Mouse (Mus musculus): Measurements from ENCODE around the gene Lgi1. TPM values are rescaled to one million over a fixed set of nuclear protein-coding genes. Genes with fewer than 3 reads are reported as not detected.

Gene Lgi1
- polyA plus RNA-seq, 1 experiment, result 160 TPM

DNA sequence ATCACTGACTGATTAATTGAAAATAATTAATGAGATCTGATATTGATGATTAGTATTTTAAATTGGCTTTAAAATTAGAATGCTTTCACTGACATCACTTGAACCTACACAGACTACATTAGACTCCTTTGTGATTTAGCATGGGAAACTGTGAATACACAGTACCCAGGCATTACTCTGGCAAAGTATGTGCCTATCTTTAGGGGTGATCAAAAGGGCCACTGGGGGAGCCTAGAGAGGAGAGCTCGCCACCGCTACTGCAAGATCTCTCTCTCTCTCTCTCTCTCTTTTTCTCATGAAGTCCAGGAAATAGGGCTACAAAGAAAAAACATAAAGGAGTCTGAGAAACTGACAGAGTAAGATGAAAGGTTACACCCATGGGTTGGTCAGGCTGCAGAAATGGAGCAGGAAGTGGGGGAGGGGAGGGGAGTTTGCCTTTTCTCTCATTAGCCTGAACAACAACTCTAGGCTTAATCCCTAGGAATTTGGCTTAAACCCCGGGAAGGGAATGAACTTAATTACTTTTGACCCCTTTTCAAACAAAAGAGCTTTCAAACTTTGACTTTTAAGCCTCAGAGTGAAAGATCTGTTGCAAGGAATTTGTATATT lies 33.8 kb downstream of the Lgi1 start:
- H3K27ac ChIP-seq (ENCODE audit: control insufficient read depth, insufficient read depth, low read depth, low read length, poor library complexity), result no peak overlapping the region
- TF ChIP-seq CTCF (IDR thresholded peaks at IDR 0.05; ENCODE audit: control insufficient read depth, insufficient read depth, low read length), result no peak
- TF ChIP-seq POLR2A (IDR thresholded peaks at IDR 0.05; ENCODE audit: borderline replicate concordance, control insufficient read depth, low read depth, low read length), result no peak
- 43% methylated on average over 3 of the region's 3 CpGs for WGBS
- no peak overlapping the region for H3K4me3 ChIP-seq (replicated peaks; ENCODE audit: control insufficient read depth, low read depth, low read length)
- H3K4me1 ChIP-seq (ENCODE audit: control insufficient read depth, insufficient read depth, low read length), result no peaks in the 10 kb centered on the region

DNA sequence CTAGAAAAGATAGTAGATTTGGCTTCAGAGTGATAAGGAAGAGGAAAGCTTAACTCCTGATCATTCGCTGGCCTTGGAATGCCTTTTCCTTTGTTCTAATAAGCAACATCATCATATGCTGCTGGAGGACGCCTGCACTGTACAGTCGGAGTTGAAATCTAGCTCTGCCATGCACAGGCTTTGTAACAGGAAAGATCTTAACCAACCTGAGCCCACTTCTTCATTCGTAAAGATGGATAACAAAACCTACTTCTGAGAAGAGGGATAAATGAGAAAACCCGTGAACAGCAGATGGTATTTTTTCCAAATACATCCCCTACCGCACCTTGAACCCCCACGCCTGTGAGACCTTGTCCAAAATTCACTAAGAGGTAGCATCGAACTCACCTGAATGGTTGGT lies 43.8 kb downstream of the Lgi1 start:
- Histone ChIP-seq H3K4me3 (replicated peaks; ENCODE audit: control insufficient read depth, low read depth, low read length) (no peak overlapping the region), H3K4me1 (ENCODE audit: control insufficient read depth, insufficient read depth, low read length) (no peaks in the 10 kb centered on the region), H3K27ac (ENCODE audit: control insufficient read depth, insufficient read depth, low read depth, low read length, poor library complexity) (no peak overlapping the region)
- TF ChIP-seq CTCF (IDR thresholded peaks at IDR 0.05; ENCODE audit: control insufficient read depth, insufficient read depth, low read length) (no peak), POLR2A (IDR thresholded peaks at IDR 0.05; ENCODE audit: borderline replicate concordance, control insufficient read depth, low read depth, low read length) (no peak)
- 81% methylated on average over 8 of the region's 8 CpGs for WGBS

DNA sequence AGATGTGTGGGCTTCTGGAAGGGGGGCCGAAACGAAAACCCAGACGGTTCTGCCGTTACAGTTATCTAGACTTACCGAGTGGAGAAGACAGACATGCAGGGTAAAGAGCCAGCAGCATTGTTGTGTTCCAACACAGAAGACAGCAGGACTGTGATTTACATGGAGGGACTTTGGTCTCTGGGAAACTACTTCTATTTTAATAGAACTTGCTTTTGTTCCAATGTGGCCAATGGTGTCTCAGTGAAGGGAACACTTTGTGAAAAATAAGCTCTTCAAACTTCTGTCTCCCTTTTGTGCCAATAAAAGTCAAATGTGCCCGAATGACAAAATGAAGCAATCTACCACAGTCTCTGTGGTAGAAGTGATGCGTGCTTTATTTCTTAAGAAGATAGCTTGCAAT lies 50.8 kb downstream of the Lgi1 start:
- Histone ChIP-seq H3K27ac (ENCODE audit: control insufficient read depth, insufficient read depth, low read depth, low read length, poor library complexity) (no peak overlapping the region), H3K4me1 (ENCODE audit: control insufficient read depth, insufficient read depth, low read length) (no peaks in the 10 kb centered on the region), H3K4me3 (replicated peaks; ENCODE audit: control insufficient read depth, low read depth, low read length) (no peak overlapping the region)
- TF ChIP-seq CTCF (IDR thresholded peaks at IDR 0.05; ENCODE audit: control insufficient read depth, insufficient read depth, low read length) (no peak), POLR2A (IDR thresholded peaks at IDR 0.05; ENCODE audit: borderline replicate concordance, control insufficient read depth, low read depth, low read length) (no peak)
- 80% methylated on average over 7 of the region's 7 CpGs for WGBS

DNA sequence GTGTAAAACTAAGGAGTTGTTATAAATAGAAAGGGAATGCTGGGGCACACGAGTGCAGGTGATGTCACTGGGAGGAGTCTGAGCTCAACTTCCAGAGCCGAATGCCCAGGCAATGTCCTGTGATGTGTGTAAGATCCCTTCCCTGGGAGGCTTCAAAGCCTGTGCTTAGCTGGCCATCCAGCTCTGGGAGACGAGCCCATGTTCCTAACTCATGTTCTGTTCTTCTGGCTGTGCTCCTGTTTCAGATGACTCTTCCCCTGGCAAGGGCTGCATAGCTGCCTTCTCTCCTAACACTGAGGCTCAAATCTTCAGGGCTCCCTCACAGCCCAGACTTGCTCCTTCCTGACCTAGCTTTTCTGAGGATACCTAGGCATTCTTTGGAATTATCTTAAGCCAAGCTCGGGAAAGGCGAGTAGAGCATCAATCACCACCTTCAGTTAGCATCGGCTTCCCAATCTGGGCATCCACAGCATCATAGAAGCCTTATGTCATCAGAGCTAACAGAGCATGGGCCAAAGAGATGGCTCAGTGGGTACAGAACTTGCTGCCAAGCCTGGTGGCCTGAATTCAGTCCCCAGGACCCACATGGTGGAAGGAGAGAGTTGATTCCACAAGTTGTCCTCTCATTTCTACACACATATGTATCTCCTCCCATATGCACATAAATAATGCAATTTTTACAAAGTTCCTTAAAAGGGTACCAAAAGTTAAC lies 52.4 kb downstream of the Lgi1 start:
- 73% methylated on average over 6 of the region's 6 CpGs for WGBS
- TF ChIP-seq POLR2A (IDR thresholded peaks at IDR 0.05; ENCODE audit: borderline replicate concordance, control insufficient read depth, low read depth, low read length) (no peak), CTCF (IDR thresholded peaks at IDR 0.05; ENCODE audit: control insufficient read depth, insufficient read depth, low read length) (no peak)
- H3K4me1 ChIP-seq (ENCODE audit: control insufficient read depth, insufficient read depth, low read length), result no peaks in the 10 kb centered on the region
- no peak overlapping the region for H3K27ac ChIP-seq (ENCODE audit: control insufficient read depth, insufficient read depth, low read depth, low read length, poor library complexity)
- H3K4me3 ChIP-seq (replicated peaks; ENCODE audit: control insufficient read depth, low read depth, low read length), result no peak overlapping the region

DNA sequence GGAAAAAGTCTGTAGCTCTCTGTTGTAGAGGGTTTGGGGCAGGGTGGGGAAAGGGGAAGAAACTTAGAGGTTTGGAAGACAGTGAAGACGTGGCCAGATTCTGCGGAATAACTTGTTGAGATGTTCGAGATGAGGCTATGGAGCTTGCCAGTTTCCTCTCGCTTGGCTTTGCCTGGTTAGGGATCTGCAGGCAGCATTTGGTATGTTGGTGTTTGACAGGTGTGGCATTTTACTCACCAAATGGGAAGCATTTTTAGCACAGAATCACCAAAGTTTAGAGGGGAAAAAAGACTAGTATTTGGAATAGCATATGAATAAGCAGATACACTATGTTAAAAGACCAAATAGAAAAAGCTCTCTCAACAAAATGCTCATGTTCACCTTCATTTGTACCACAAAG lies 54.0 kb downstream of the Lgi1 start:
- Histone ChIP-seq H3K27ac (ENCODE audit: control insufficient read depth, insufficient read depth, low read depth, low read length, poor library complexity) (no peak overlapping the region), H3K4me3 (replicated peaks; ENCODE audit: control insufficient read depth, low read depth, low read length) (no peak overlapping the region), H3K4me1 (ENCODE audit: control insufficient read depth, insufficient read depth, low read length) (no peaks in the 10 kb centered on the region)
- no peak for TF ChIP-seq CTCF (IDR thresholded peaks at IDR 0.05; ENCODE audit: control insufficient read depth, insufficient read depth, low read length)
- TF ChIP-seq POLR2A (IDR thresholded peaks at IDR 0.05; ENCODE audit: borderline replicate concordance, control insufficient read depth, low read depth, low read length), result no peak
- WGBS, result 76% methylated on average over 4 of the region's 4 CpGs

DNA sequence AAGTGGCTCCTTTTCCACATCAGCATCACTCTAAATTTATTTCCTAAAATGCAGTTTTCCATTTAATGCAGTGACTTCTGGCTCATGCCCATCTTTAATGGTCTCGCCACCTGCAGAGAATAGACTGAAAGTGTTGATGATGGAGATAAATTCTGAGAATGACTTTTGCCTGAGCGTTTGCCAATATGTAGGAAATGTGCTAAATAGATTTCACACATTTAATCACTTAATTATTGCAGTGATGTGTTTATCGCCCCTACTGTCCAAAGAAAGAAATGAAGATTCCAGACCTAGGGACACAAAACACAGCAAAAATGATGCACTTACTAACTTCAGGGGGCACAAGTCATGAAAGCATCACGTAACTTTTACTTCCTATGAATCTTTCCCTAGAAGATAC lies 54.8 kb downstream of the Lgi1 start:
- TF ChIP-seq CTCF (IDR thresholded peaks at IDR 0.05; ENCODE audit: control insufficient read depth, insufficient read depth, low read length) (no peak), POLR2A (IDR thresholded peaks at IDR 0.05; ENCODE audit: borderline replicate concordance, control insufficient read depth, low read depth, low read length) (no peak)
- Histone ChIP-seq H3K4me1 (ENCODE audit: control insufficient read depth, insufficient read depth, low read length) (no peaks in the 10 kb centered on the region), H3K27ac (ENCODE audit: control insufficient read depth, insufficient read depth, low read depth, low read length, poor library complexity) (no peak overlapping the region), H3K4me3 (replicated peaks; ENCODE audit: control insufficient read depth, low read depth, low read length) (no peak overlapping the region)
- WGBS, result 72% methylated on average over 4 of the region's 4 CpGs

DNA sequence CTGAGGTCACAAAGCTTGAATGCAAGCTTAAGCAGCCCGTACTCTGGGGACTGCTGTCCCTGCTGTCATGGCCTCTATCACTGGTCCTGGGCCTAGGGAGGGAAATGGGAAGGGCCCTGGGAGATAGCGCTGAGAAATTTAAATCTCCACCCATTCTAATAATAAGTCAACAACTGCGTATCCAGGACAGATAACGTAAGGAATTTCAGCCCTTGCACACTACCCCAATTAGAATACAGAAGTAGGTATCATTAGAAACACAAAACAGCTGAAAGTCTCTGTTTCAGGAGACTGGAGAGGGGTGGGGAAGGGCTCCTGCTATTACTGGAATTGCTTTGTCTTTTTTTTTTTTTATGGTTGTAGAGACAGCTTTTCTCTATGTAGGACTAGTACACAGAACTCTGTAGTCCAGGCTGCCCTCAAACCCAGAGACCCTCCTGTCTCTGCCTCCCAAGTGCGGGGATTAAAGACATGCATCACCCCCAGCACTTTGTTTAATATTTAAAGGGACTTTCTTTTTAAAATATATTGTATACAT lies 56.4 kb downstream of the Lgi1 start:
- no peaks in the 10 kb centered on the region for H3K4me1 ChIP-seq (ENCODE audit: control insufficient read depth, insufficient read depth, low read length)
- WGBS, result 79% methylated on average over 5 of the region's 5 CpGs
- no peak overlapping the region for H3K27ac ChIP-seq (ENCODE audit: control insufficient read depth, insufficient read depth, low read depth, low read length, poor library complexity)
- no peak for TF ChIP-seq CTCF (IDR thresholded peaks at IDR 0.05; ENCODE audit: control insufficient read depth, insufficient read depth, low read length)
- TF ChIP-seq POLR2A (IDR thresholded peaks at IDR 0.05; ENCODE audit: borderline replicate concordance, control insufficient read depth, low read depth, low read length), result no peak
- H3K4me3 ChIP-seq (replicated peaks; ENCODE audit: control insufficient read depth, low read depth, low read length), result no peak overlapping the region

DNA sequence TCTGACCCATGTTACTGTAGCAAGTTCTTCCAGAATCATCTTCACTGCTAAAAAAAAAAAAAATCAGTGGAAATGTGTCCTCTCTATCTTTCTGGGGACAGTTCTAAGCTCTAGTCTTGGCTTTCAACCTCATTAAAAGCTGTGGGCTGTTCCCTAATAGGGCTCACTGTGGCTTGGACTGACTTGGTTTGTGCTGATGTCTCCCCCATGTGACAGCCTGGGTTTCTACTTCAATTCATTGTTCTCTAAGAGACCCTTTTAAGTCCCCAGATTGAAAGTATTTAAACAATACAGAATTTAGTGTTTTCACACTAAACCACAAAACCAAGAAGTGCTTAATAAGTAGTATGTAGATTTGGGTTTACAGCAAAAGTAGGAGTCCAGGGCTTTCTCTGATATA lies 59.4 kb downstream of the Lgi1 start:
- Histone ChIP-seq H3K4me1 (ENCODE audit: control insufficient read depth, insufficient read depth, low read length) (no peaks in the 10 kb centered on the region), H3K27ac (ENCODE audit: control insufficient read depth, insufficient read depth, low read depth, low read length, poor library complexity) (no peak overlapping the region), H3K4me3 (replicated peaks; ENCODE audit: control insufficient read depth, low read depth, low read length) (no peak overlapping the region)
- TF ChIP-seq POLR2A (IDR thresholded peaks at IDR 0.05; ENCODE audit: borderline replicate concordance, control insufficient read depth, low read depth, low read length) (no peak), CTCF (IDR thresholded peaks at IDR 0.05; ENCODE audit: control insufficient read depth, insufficient read depth, low read length) (no peak)
